Mouse (Mus musculus) frontal cortex, postnatal 10 days (tissue): ENCODE results near the gene Bbs2.
"Not testable (repeated sequence)": the region's sequence is repeated elsewhere in the genome, so short reads cannot be mapped to it uniquely, and the experiment has no call there.

Source experiments
- DNase-seq, 2 experiments: peaks; one replicate each; pipeline ENCODE4 v3.0.0; 2022; ENCODE audit warnings: low spot score in 2 of 2, mixed read lengths in 1 of 2

Gene Bbs2

DNA sequence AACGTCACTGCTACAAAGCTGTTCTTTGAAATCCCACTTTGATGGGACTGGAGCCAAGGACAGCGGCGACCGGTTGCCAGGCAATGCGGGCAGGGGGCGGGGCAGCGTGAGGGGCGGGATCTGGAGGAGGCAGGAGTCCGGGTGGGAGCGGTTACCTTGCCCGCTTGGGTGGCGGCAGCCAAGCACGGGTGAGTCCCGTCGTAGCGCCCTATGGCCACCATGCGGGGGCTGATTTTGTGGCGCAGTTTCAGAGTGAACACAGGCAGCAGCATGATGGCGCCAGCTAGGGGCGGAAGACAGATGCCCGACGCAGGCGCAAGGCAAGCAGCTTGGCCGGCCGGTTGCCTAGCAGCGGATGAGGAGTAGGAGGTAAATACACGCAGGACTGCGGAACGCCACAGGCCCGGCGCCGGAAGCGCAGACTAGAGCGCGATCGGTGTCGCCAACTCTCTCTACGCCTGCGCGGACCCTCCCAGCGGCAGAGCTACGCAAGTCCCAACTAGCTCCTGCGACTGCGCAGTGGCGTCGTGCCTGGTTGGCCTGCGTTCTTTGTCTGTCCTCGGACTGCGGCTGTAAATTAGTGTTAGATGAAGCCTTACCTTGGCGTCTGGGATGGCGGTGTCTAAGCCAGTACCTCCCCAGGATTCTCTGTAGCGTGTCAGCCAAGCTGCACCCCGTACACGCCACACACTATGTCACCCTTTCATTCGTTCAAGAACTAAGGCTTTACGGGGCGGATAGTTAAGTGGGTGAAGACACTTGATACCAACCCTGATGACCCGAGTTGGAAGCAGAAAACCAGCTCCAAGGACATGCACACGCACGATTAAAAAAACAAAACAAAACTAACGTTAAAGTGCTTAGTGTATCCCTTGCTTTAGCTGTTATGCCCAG, at the start of gene Bbs2:
Gene Bbs2 (minus strand): TSS at position 848 of the 894 bp plus-strand sequence.
- DNase-seq = peak; percentile 99

DNA sequence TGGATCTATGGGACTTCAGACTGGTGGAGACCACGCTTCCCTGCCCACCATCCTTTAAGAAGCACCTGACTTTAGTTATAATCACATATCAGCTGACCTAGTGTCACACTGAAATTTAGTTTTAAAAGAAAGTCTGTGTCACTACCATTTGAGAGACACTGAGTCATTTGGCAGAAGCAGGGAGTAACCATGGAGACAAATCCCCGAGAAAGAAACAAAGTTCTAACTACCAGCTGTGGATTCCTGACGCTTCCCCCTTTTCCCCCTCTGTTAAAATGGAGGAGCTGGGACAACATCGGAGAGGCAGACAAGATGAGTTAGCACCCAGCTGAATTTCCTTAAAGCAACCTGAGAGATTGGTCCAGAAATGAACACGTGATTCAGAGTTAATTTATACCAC, 49.5 kb upstream of the Bbs2 start:
- DNase-seq = peak in 1 of 2 experiments; percentile 32

DNA sequence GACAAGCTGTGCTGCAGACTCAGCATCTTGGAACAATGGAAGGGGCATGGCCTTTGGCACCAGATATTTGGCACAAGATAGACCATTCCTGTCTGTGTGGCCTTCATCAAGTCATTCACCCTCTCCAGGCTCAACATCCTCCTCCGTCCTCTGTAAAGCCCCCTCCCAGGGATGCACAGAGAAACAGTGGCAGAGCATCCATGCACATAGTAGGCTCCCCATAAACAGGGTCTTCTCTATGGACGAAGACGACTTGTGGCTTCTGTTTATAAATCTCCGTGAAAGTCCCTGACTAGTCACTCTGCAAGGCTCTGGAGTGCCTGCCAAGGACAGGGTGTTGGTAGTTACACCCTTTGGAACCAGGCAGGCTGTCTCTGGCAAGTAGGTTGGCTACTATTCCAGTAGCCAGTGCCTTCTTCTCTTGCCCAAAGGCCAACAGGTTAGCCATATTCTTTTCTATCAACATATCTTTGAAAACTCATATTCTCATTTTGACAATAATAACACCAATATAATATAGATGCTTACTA, 41.6 kb upstream of the Bbs2 start:
- DNase-seq = no peak

DNA sequence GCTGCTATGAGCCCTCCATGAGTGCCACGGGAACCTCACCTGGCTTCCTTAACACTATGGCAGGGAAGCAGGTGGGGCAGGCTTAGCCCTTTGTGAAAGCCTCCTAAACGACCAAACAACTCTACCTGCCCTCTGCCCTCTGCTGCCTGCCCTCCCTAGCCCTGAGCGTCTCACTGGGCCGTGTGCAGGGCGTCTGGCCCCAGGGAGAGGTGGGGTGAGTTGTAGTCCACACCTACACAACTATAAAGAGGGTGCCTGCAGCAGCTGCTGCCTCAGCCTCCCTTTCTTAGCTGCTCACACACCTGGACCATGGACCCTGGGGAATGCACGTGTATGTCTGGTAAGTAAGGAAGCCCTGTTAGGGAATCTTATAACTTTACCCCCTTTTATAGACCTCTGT, 38.2 kb upstream of the Bbs2 start, which contains the start of gene Mt4:
Gene Mt4 (plus strand): TSS at position 265 of the 400 bp plus-strand sequence.
- DNase-seq = no peak

DNA sequence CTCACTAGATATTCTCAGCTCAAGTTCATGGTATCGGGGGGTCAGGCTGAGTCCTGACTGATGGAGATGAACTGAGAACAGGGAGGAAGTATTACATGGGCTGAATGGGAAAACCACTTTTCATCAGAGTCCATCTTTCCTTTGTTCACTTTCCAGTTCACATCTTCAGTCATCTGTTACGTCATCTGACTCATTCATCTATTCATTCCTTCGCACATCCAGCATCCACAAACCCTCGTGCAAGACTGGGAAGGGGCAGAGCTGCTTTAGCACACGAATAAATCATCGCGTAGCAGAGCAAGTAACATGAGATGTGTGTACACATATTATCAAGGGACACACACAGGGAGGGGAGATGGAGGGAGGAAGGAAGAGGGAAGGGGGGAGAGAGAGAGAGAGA, 37.5 kb upstream of the Bbs2 start:
- no peak for DNase-seq

DNA sequence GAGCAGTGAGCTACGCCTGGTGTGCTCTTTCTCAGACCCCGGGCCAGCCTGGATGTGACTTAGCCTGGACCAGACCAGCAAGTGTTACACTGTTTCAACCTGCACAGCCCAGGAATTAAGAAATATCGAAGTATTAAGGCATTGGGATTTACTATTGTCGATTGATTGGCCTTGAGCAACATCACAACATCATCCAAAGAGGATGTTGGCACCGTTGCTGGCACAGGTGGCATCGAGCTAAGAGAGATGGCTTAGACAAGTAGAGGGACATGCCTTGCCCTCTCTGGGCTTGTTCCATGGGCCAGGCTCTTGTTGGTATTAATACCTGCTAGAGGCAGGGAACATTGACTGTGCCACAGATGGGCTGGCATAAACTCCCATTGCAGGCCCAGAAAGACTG, 36.8 kb upstream of the Bbs2 start:
- DNase-seq = no peak

DNA sequence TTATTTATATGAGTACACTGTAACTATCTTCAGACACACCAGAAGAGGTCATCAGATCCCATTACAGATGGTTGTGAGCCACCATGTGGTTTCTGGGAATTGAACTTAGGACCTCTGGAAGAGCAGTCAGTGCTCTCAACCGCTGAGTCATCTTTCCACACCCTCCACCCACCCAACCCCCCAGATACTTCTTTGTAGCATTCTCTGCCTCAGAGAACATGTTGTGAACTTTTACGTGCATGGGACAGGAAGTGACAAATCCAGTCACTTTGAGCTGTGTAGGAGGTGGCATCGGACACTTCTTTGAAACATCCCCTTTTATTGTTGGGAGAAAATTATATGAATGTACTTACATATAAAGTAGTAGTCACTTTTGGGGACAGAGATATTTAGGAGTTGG, 35.9 kb upstream of the Bbs2 start:
- not testable (repeated sequence) for DNase-seq

DNA sequence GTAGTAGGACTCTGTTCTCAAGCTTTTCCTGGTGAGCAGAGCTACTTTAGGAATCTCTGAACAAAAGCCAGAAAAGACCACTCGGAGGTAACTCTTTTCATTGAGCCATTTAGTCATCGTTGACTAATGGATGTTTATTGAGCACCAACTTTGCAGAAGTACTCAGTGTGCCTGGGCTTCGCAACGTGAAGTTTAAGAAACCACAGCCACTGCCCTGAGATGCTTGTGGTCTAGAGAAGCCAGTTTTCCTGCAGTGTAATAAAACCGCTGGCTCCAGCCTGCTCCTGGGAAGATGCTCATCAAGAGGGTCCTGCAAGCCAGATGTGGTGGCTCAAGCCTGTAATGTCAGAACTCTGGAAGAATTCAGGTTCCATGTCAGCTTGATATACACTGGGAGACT, 33.4 kb upstream of the Bbs2 start:
- DNase-seq = no peak

DNA sequence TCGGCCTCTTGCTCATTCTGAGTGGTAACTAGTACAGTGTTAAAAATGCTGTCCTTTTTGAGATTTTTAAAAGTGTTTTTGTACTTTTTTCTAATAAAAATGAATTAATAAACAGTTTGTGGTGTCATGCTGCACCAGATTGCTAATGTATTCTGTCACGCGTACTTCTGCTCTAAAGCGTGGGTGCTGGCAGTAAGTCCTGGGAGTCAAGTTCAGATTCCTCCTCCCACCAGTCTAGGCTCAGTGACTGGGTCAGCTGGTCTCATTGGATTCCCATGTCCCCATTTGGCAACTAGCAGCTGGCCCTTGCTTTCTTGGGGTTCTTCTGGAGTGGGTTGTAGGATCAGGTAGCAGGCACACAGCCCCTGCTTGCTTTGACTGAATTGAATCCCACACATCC, 31.4 kb upstream of the Bbs2 start:
- DNase-seq = no peak

DNA sequence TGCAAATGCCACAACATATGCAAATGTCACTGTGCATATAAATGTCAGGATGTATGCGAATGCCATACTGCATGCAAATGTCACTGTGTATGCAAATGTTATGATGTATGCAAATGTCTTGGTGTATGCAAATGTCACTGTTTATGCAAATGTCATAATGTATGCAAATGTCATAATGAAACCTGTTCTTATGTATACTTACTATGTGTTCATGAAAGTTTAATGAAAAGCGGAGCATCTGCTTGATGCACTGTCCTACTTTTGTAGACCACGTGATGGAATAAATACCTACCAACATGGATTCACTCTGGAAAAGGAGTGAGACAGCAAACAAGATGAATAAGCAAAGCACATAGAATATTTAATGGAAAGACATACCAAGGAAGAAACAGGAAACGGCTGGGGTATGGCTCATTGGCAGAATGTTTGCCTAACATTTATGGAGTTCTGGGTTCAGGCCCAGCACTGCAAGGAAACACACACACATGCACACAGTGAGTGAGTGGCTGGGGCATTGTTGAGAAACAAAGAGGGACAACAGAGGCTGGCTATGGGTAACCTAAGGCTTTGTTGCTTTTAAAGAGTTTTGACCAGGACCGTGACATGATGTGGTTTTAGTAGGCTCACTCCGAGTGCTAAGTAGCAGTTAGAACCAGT, 30.5 kb upstream of the Bbs2 start:
- no peak for DNase-seq

DNA sequence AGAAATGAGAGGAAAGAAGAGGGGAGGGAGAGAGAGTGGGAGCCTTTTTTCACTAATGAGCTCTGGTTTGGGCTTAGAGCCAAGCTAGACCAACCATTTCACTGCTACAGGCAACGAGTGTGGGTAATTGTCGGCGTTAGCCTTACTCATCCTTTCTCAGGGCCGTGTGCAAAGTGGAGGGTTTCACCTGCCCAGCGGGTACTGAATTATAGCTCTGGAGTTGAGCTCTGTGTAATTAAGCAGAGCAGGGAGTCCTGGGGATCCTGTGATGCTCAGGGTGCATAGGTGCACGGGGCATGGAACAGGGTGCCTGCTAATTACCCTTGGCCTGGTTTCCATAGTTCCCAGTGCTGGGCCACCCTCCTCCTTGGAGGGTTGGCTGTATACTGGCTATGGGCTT, 29.0 kb upstream of the Bbs2 start:
- DNase-seq = no peak

DNA sequence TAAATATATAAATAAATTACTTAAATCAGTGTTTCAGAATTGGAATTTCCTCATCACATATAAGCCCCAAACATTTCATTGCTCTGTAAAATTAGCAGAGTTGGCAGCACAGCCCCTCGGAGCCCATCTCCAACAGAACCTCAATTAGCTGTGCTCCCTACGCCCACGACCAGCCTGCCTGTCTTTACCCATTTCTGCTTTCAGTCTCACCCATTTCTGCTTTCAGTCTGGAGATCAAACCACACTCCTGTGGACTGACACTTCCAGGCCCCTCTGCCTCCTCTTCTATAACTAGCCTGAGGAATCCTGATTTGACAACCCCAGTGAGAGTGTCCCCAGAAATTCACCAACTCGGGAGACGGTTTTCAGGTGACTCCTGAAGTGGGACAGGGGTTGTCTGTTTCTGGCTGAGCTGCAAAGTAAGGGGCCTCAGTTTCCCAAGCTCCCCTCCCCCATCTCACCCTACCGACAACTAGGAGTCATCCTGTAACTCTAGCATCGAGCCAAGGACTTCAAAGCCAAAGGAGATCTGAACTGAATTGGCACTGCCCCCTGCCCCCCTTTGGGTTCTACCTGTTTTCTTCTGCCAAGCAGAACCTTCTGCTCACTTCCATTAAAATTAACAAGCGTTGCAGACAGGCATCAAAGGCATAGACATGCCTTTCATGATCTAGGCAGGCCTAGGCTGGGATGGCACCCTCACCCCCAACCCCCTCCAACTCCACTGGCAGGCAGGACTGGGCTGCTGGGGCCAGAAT, 24.2 kb upstream of the Bbs2 start:
- no peak for DNase-seq

DNA sequence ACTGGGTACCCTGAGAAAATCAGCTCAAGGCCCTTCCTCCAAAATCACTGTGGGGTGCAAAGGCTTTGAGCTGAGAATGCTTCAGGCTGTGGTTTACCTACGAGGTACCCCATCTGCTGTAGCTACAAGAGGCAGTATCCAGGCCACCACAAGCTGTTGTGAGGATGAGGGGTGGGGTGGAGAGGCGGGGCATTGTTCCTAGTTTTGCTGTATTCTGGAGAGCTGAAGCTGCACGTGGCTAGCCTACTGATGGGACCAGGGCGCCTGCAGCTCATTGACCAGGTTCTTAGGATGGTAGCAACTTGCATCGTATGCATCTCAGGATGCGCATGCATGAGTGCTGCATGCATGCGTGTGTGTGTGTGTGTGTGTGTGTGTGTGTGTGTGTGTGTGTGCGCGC, 22.9 kb upstream of the Bbs2 start:
- DNase-seq = peak in 1 of 2 experiments; percentile 28

DNA sequence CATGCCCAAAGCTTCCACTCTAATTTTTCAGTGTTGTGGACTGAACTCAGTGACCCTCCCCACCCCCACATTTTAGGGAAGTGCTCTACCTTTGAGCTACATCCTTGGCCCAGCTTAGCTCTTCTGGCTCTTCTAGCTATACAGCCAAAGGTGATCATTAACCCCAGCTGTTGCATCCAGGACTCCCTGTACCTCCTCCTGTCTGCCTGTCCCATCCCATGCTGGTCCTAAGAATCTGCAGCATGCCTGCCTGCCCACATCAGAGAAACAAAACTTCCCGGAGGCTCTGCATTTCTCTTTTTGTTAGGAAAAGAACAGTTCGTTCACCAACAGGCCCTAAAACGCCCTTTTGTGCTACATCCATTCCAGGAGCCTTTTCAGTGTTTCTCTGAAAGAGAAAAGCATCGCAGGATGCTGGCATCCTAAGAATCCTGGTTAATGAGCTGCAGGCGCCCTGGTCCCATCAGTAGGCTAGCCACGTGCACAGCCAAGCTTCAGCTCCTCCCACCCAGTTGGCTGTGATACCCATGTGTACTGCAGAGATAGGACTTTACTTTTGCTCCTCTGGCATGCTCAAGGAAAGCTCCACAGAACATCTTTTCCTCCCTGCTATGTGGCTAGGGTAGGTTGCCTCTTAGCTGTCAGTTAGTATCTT, 20.2 kb upstream of the Bbs2 start:
- peak; percentile 48 to 71 for DNase-seq

DNA sequence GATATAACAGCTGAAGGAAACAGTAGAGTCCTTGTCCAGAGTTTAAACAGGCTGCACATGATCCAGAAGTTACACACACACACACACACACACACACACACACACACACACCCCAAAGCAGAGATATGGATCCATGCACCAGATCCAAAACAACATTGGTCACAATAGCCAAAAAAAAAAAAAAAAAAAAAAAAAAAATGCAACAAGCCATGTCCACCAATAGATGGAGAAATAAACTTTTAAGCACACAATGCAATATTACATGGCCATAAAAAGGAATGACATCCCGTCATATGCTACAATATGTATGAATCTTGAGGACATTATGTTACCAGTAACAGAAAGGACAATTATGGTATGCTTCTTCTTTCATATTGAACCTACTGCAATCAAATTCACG, 15.2 kb upstream of the Bbs2 start:
- DNase-seq = no peak

DNA sequence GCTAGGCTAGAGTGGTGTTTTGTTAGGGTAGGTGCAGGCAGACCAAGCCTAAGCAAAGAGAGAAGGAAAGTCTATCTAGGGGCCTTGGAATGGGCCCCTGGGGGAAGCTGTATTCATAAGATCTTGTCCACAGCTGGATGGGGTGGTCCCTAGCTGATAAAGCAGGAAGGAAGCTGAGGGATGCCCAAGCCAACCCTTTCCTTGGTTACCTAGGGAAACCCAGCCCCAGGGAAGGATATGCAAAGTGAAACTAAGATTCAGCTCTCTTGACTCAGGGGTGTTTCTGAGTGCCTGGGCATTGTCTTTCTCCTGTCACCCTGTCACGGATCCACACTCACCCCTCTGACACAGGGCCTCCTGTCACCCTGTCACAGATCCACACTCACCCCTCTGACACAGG, 14.7 kb upstream of the Bbs2 start:
- no peak for DNase-seq

DNA sequence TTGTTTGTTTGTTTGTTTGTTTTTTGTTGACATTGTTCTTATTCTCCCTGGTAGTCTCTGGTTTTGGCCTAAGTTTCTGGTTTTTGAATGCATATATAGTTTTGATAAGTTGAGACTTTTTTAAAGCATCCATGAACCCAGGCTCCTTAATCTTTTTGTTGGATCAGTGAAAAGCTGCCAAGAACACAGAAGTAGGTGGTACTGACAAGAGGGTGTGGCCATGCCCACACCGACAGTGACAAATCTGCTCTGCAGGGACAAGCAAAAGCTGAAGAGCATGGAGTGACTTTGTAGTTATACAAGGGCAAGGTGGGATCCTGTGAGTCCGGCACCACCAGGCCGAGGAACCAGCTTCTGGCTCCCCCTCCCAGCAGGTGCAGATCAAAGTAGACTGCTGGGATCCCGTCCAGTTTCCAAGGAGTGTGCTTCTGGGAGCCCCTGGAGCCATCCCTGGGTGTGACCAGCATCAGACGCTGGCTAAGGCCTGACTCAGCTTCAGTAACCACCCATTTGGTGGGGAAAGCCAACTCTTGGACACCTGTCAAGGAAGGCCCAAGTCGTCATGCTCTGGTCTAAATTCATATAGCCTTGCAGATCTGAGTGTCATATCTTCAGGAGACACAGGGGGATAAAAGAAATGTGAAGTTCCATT, 11.9 kb upstream of the Bbs2 start:
- DNase-seq = no peak

DNA sequence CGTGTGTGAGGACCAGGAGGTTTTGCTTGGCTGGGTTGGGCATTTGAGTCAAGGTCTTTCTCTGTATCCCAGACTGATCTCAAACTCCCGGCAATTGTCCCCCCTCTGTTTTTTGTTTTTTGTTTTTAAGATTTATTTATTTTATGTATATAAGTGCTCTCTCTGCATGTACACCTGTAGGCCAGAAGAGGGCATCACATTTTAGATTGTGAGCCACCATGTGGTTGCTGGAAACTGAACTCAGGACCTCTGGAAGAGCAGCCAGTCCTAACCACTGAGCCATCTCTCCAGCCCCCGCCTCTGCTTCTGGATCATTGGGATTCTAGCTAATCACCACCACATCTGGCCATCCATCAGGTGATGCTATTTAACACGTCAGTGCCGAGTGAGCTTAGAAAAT, 11.1 kb upstream of the Bbs2 start:
- DNase-seq = no peak

DNA sequence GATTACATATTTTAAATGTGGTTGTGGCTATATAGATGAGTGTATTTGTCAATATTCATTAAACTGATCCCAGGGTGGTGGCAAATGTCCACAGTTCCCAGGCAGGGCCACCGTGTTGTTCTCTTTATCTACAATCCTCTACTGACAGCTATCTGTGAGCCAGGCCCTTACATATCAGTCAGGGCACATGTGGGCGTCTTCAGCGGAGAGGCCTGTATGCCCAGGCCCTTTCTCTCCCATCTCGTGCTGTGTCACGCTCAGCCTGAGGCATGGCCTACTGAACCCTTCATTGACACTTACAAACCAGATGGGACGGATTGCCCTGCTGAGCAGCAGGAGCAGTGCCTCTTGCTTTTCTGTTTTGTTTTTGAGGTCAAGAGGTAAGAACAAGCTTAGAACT, 10.7 kb upstream of the Bbs2 start:
- no peak for DNase-seq

DNA sequence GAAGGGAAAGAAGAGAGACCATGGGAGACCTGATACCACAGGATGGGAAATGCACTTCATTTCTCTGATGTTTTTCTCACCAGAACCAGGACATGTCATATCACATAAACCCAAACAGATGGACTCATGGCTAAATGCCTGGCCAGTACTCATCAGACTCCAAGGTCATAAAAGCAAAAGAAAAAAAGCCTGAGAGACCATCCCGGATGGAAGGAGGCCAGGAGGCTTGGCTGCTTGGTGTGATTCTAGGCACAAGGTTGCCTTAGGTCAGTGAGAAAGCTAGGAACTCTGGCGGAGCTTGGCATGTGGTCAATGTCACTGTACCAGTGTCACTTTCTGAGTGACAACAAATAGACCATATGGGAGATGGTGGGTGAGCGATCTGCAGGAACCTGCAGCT, 9.1 kb upstream of the Bbs2 start:
- no peak for DNase-seq

DNA sequence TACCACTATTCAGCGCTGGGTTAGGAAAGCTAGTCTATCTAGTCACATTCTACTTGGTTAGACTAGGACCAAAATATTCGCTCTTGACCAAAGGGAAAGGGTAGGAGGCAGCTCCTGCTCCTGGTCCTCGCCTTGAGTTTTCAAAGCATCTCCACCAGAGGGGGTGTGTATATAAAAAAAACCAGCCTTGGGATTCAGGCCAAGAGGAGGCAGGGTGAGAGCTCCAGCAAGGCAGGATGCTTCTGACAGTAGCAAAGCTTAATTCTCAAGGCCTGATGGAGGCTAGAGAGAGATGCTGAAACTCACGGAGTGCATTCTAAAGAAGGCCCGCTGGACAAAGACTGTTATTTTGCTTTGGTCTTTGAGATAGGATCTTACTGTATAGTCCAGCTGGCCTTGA, 5.4 kb upstream of the Bbs2 start:
- DNase-seq = peak; percentile 20 to 41
